Mouse (Mus musculus): ENCODE measurements around the gene Usp22. TPM values are rescaled to one million over a fixed set of nuclear protein-coding genes. Genes with fewer than 3 reads are reported as not detected.

The Usp22 gene
- polyA plus RNA-seq, 1 experiment, result 57.5 TPM

DNA sequence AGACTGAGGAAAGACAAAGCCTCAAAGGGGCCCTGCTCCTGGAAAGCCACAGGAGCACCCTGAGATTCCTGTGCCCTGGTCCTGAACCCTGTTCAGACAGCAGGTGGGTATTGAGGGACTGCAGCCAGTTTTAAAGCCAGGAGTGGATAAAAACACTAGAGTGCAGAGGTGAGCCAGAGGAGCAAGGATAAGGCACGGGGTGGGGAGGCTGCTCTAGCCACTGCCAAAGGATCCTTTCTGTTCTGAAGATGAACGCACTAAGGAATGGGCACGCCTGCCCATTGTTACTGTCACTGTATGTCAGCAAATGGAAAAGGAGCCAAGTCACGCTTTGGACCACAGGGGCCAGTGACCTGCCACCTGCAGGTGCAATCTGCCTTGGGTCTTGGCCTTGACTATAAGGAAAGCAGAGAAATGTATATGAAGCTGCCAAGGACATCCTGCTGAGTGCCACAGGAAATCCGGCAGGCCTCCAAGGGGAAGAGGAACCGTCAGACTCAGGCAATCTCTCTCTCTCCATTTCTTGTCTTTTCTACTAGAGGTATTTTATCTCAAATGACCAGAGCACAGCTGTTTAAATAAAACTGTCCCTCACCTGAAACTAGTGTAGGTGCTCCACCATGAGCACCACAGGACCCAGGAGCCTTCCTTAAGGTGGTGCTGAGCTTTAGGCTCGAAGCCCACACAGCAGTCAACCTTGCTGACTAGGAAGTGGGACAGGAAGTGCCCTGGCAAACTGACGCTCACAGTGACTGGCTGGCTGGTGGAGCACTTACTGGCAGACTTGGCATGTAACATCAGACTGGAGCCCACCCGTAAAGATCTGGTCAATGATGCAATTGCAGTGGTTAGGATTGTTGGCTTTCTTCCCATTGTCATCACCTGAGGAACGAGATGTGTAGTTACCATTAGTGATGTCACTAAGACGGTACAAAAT, 14.8 kb downstream of the Usp22 start:
- peak; percentile 30 for DNase-seq

DNA sequence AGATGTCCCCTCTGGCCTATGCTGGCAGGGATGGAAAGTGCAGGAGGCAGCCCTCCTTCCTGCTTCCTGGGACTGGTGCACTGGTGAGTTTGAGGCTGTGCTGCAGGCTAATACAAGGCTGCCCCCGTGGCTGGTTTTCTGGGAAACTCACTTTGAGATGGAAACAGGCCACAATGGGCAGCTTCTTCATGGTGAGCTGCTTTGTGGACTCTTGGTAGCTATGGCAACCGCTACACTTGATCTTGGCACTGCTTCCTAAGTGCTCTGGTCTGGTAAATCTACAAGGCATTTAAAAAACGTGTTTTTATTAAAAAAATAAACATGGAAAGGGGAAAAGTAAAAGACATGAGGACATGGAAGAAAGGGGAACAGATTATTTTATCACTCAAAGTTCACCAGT, 16.7 kb downstream of the Usp22 start:
- no peaks in the 10 kb centered on the region for H3K27me3 ChIP-seq (ENCODE audit: control insufficient read depth, insufficient read depth, low read length)
- WGBS, result 82% methylated on average over 3 of the region's 3 CpGs
- no peak overlapping the region for H3K27ac ChIP-seq (ENCODE audit: control insufficient read depth, insufficient read depth, low read length)
- peaks cover 14% of the 10 kb centered on the region for H3K4me1 ChIP-seq (replicated peaks; ENCODE audit: control insufficient read depth, insufficient read depth, low read length)
- H3K36me3 ChIP-seq (ENCODE audit: control insufficient read depth, insufficient read depth, low read length), result peaks cover 73% of the 10 kb centered on the region
- DNase-seq, result no peak
- TF ChIP-seq POLR2A (IDR thresholded peaks at IDR 0.05; ENCODE audit: control insufficient read depth, extremely low read depth, insufficient read depth, low read length, poor library complexity), result no peak
- no peak for TF ChIP-seq CTCF (IDR thresholded peaks at IDR 0.05; ENCODE audit: borderline replicate concordance, control insufficient read depth, extremely low read depth, insufficient read depth, low read length, poor library complexity)
- H3K4me3 ChIP-seq (ENCODE audit: control insufficient read depth, insufficient read depth, low read length), result no peak overlapping the region

More for the DNA sequence above, 14.8 kb downstream of the Usp22 start:
- H3K4me1 ChIP-seq (replicated peaks; ENCODE audit: control insufficient read depth, insufficient read depth, low read length), result peaks cover 14% of the 10 kb centered on the region
- 28% methylated on average over 11 of the region's 11 CpGs for WGBS
- TF ChIP-seq CTCF (IDR thresholded peaks at IDR 0.05; ENCODE audit: borderline replicate concordance, control insufficient read depth, extremely low read depth, insufficient read depth, low read length, poor library complexity), result no peak
- TF ChIP-seq POLR2A (IDR thresholded peaks at IDR 0.05; ENCODE audit: control insufficient read depth, extremely low read depth, insufficient read depth, low read length, poor library complexity), result no peak
- H3K36me3 ChIP-seq (ENCODE audit: control insufficient read depth, insufficient read depth, low read length), result peaks cover 73% of the 10 kb centered on the region
- no peak overlapping the region for H3K4me3 ChIP-seq (ENCODE audit: control insufficient read depth, insufficient read depth, low read length)
- peak overlapping the region; percentile 86 for H3K27ac ChIP-seq (ENCODE audit: control insufficient read depth, insufficient read depth, low read length)
- H3K27me3 ChIP-seq (ENCODE audit: control insufficient read depth, insufficient read depth, low read length), result no peaks in the 10 kb centered on the region

DNA sequence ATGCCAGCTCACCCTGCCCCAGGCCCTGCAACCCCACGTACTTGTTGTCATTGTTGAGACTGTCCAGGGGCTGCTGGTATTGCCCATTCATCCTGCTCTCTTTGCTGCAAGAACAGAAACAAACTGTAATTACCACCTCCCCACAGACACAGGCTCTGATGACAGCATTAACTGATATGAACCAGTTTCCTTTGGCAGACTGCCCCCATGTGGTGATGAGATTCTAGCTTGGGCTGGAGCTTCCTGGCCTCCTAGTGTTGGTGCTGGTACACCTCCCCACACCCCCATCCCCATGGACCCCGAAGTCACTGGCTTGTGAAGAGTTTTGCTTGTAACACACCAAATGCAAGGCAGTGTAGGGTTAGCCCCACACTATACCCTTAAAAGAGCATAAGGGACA, 19.1 kb downstream of the Usp22 start:
- peaks cover 56% of the 10 kb centered on the region for H3K36me3 ChIP-seq (ENCODE audit: control insufficient read depth, insufficient read depth, low read length)
- WGBS, result 84% methylated on average over 2 of the region's 2 CpGs
- no peak overlapping the region for H3K4me3 ChIP-seq (ENCODE audit: control insufficient read depth, insufficient read depth, low read length)
- peaks cover 14% of the 10 kb centered on the region for H3K4me1 ChIP-seq (replicated peaks; ENCODE audit: control insufficient read depth, insufficient read depth, low read length)
- no peak overlapping the region for H3K27ac ChIP-seq (ENCODE audit: control insufficient read depth, insufficient read depth, low read length)
- no peaks in the 10 kb centered on the region for H3K27me3 ChIP-seq (ENCODE audit: control insufficient read depth, insufficient read depth, low read length)
- peak; percentile 58 for DNase-seq
- TF ChIP-seq CTCF (IDR thresholded peaks at IDR 0.05; ENCODE audit: borderline replicate concordance, control insufficient read depth, extremely low read depth, insufficient read depth, low read length, poor library complexity) (no peak), POLR2A (IDR thresholded peaks at IDR 0.05; ENCODE audit: control insufficient read depth, extremely low read depth, insufficient read depth, low read length, poor library complexity) (no peak)

DNA sequence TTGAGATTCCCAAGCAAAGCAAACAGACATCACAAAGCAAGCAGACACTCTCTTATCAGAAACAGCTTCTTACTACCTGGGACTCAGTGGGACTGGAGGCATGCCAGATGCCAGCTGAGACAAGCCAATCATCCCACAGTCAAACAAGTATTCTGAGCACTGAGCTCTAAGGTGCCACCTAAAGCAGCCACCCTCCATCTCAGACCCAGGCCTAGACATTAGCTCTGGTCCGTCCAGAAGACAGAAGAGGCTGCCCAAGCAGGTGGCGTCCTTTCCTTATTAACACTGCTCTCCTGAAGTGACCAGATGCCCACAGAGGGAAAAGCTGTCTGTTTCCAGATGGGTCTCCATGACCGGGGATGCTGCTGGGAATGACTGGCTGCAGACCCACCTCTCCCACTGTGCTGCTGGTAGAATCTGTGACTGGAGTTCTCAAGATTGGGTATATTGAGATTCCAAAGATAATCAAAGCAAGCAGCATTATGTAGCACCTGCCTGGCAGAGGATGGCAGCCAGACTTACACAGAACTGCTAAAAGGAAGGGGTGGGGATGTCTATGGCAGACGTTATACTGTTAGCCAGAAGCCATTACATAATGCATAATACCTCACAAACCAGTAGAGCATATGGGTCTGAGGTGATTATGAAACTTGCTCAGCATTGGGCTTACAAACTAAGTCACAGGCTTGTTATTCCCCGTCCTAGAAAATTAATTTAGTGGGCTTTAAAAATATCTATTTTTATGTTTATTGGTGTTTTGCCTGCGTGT, 24.4 kb downstream of the Usp22 start:
- 88% methylated on average over 6 of the region's 6 CpGs for WGBS
- H3K27me3 ChIP-seq (ENCODE audit: control insufficient read depth, insufficient read depth, low read length), result no peaks in the 10 kb centered on the region
- H3K36me3 ChIP-seq (ENCODE audit: control insufficient read depth, insufficient read depth, low read length), result peaks cover 22% of the 10 kb centered on the region
- no peaks in the 10 kb centered on the region for H3K4me1 ChIP-seq (replicated peaks; ENCODE audit: control insufficient read depth, insufficient read depth, low read length)
- no peak for TF ChIP-seq CTCF (IDR thresholded peaks at IDR 0.05; ENCODE audit: borderline replicate concordance, control insufficient read depth, extremely low read depth, insufficient read depth, low read length, poor library complexity)
- TF ChIP-seq POLR2A (IDR thresholded peaks at IDR 0.05; ENCODE audit: control insufficient read depth, extremely low read depth, insufficient read depth, low read length, poor library complexity), result no peak
- H3K4me3 ChIP-seq (ENCODE audit: control insufficient read depth, insufficient read depth, low read length), result no peak overlapping the region
- no peak overlapping the region for H3K27ac ChIP-seq (ENCODE audit: control insufficient read depth, insufficient read depth, low read length)
- no peak for DNase-seq

DNA sequence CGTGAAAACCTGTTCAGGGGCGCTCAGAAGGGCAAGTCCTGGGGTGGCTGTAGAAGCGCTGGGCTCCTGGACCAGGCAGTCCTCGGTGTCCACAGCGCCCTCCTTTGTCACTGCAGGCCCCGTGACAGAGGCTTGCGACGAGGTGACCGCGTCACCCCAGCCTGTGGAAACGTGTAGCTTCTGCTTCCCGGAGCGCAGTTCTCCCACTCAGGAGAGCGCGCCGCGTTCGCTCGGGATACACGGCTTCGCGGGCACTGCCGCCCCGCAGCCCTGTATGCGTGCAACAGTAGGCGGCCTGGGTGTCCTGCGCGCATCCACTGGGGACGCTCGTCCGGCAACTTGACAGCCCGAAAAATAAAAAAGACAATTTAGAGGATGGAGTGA, 27.6 kb downstream of the Usp22 start:
- Histone ChIP-seq H3K4me1 (replicated peaks; ENCODE audit: control insufficient read depth, insufficient read depth, low read length) (peaks cover 14% of the 10 kb centered on the region), H3K4me3 (ENCODE audit: control insufficient read depth, insufficient read depth, low read length) (no peak overlapping the region), H3K36me3 (ENCODE audit: control insufficient read depth, insufficient read depth, low read length) (no peaks in the 10 kb centered on the region), H3K27me3 (ENCODE audit: control insufficient read depth, insufficient read depth, low read length) (no peaks in the 10 kb centered on the region), H3K27ac (ENCODE audit: control insufficient read depth, insufficient read depth, low read length) (no peak overlapping the region)
- no peak for DNase-seq
- 88% methylated on average over 32 of the region's 32 CpGs for WGBS
- TF ChIP-seq POLR2A (IDR thresholded peaks at IDR 0.05; ENCODE audit: control insufficient read depth, extremely low read depth, insufficient read depth, low read length, poor library complexity), result no peak
- no peak for TF ChIP-seq CTCF (IDR thresholded peaks at IDR 0.05; ENCODE audit: borderline replicate concordance, control insufficient read depth, extremely low read depth, insufficient read depth, low read length, poor library complexity)

DNA sequence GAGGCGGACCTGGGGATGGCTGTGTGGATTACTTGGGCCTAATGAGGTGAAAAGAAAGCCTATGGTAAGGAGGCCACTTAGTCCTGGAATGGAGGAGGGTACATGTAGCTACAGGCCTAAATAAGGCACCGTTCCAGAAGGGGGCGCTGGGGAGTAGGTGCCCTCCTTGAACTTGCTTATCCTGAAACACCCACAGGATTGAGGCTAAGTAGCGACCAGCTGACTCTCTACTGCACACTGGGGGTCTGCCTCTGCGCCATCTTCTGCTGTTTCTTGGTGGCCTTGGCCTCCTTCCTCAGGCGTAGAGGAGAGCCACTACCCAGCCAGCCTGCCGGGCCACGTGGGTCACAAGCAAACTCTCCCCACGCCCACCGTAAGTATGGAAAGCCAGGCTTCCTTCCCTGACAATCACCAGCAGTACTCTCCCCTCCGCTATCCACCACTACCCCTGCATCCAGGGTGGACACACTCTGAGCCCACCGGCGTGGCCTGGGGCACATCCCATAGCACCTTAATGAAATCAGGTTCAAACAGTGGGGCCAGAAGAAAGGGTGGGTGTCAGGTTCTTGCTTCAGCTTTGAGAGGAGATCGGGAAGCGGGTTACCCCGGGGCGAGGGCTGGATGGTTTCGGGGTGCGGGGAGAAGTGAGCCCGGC, 28.1 kb downstream of the Usp22 start:
- Histone ChIP-seq H3K27ac (ENCODE audit: control insufficient read depth, insufficient read depth, low read length) (no peak overlapping the region), H3K4me1 (replicated peaks; ENCODE audit: control insufficient read depth, insufficient read depth, low read length) (peaks cover 14% of the 10 kb centered on the region), H3K27me3 (ENCODE audit: control insufficient read depth, insufficient read depth, low read length) (no peaks in the 10 kb centered on the region), H3K4me3 (ENCODE audit: control insufficient read depth, insufficient read depth, low read length) (no peak overlapping the region), H3K36me3 (ENCODE audit: control insufficient read depth, insufficient read depth, low read length) (no peaks in the 10 kb centered on the region)
- 80% methylated on average over 20 of the region's 20 CpGs for WGBS
- no peak for DNase-seq
- TF ChIP-seq CTCF (IDR thresholded peaks at IDR 0.05; ENCODE audit: borderline replicate concordance, control insufficient read depth, extremely low read depth, insufficient read depth, low read length, poor library complexity) (no peak), POLR2A (IDR thresholded peaks at IDR 0.05; ENCODE audit: control insufficient read depth, extremely low read depth, insufficient read depth, low read length, poor library complexity) (no peak)

Measured in thymus, adult 2 months (tissue).